Mouse (Mus musculus) liver, embryonic 11.5 days (tissue): ENCODE measurements at regions not wholly inside any gene's neighbourhood (a gene's known extent, or its start where the extent isn't known, plus 50 kb on each side); places are given as distances from the start of the nearest gene placed in this dataset.

ENCODE experiments used
- ATAC-seq: fragments of 200-750 bp; cut with Nextera tagmentation; replicated peaks from 2 replicates; pipeline ENCODE4 v1.8.0; 2017; ENCODE audit warnings: moderate number of reproducible peaks, mild to moderate bottlenecking, moderate TSS enrichment, moderate library complexity; ENCODE audit not compliant: low FRiP score
- DNase-seq: peaks from one replicate; pipeline ENCODE4 v3.0.0-alpha.2; 2017; ENCODE audit warnings: low spot score
- H3K27ac ChIP-seq: fragments of 300-500 bp; sonication (generic); 2 replicates; pipeline ENCODE4 v1.5.1; 2014; ENCODE audit warnings: mild to moderate bottlenecking, low read depth, low read length, control low read depth
- H3K27me3 ChIP-seq: fragments of 300-500 bp; sonication (generic); replicated peaks from 2 replicates; pipeline ENCODE4 v1.6.1; 2014; ENCODE audit warnings: low read length, mixed read lengths; ENCODE audit not compliant: control insufficient read depth, insufficient read depth
- H3K36me3 ChIP-seq: fragments of 300-500 bp; sonication (generic); 2 replicates; pipeline ENCODE4 v1.6.1; 2014; ENCODE audit warnings: mild to moderate bottlenecking, low read length, moderate library complexity, mixed read lengths; ENCODE audit not compliant: control insufficient read depth, insufficient read depth
- H3K4me1 ChIP-seq: fragments of 300-500 bp; sonication (generic); replicated peaks from 2 replicates; pipeline ENCODE4 v1.6.1; 2014; ENCODE audit warnings: low read length, mixed read lengths; ENCODE audit not compliant: control insufficient read depth, insufficient read depth
- H3K4me2 ChIP-seq: fragments of 300-500 bp; sonication (generic); 2 replicates; pipeline ENCODE4 v1.6.1; 2014; ENCODE audit warnings: mild to moderate bottlenecking, control low read depth, moderate library complexity
- H3K4me3 ChIP-seq: fragments of 300-500 bp; sonication (generic); 2 replicates; pipeline ENCODE4 v1.5.1; 2014; ENCODE audit warnings: low read depth, low read length, control low read depth
- H3K9ac ChIP-seq: fragments of 300-500 bp; sonication (generic); 2 replicates; pipeline ENCODE4 v1.6.1; 2014; ENCODE audit warnings: low read depth, low read length, control low read depth
- H3K9me3 ChIP-seq: fragments of 300-500 bp; sonication (generic); 2 replicates; pipeline ENCODE4 v1.6.1; 2016; ENCODE audit warnings: low read length, inconsistent platforms, mixed read lengths; ENCODE audit not compliant: control insufficient read depth
- WGBS: fragments of 180-500 bp; shearing (Covaris S2); extraction: QIAGEN DNeasy Blood & Tissue Kit; methylation state at CpG from one replicate; pipeline ENCODE4 v1.1.7; 2014; 5-methylcytosine and 5-hydroxymethylcytosine counted together

DNA sequence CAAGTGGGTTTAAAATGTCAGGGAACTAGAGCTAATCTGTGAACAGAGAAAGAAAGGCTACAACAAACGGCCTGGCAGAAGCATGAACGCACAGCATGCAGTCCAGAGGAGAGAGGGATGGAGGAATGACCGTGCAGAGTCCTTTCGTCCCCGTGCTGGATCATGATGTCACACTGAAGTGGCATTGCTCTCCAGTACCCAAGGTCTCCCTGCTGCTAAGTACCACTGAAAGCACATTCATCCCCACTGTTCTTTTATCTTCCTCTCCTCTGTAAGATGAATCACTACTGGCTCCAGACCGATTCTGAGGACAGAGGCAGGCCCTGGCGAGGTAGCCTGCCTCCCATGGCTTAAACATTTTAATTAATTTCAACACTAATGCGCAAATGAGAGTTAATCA lies 89.7 kb downstream of the Gm12689 start:
- Histone ChIP-seq H3K4me1 (no peaks in the 10 kb centered on the region), H3K4me3 (no peak overlapping the region), H3K4me2 (no peak overlapping the region), H3K9me3 (no peaks in the 10 kb centered on the region), H3K36me3 (no peaks in the 10 kb centered on the region), H3K9ac (no peak overlapping the region), H3K27ac (no peak overlapping the region), H3K27me3 (no peaks in the 10 kb centered on the region)
- 41% methylated on average over 8 of the region's 8 CpGs for WGBS
- DNase-seq (no peak), ATAC-seq (no peak)

DNA sequence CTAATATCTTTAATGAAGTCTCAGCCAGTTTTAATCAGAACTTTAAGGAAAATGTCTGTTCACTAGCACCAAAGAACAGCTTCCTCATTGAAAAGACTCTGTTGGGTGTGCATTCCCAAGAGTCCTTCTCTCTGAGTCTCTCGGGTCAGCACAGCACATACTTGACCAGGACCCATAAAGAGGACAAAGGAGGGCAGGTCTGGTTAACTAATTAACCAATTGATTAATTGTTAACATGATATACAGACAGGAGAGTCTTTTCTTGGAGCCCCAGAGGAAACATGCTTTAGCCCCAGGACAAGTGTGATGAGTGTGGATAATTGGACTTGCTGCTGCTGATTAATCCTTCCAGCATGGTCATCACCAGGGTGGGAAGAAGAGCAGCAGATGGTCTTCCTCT lies 93.7 kb downstream of the Gm12689 start:
- ATAC-seq = no peak
- WGBS = 63% methylated on average over 1 of the region's 1 CpGs
- H3K4me3 ChIP-seq = no peak overlapping the region
- no peak for DNase-seq
- no peaks in the 10 kb centered on the region for H3K9me3 ChIP-seq
- no peaks in the 10 kb centered on the region for H3K4me1 ChIP-seq
- H3K27ac ChIP-seq = no peak overlapping the region
- H3K4me2 ChIP-seq = no peak overlapping the region
- H3K36me3 ChIP-seq = no peaks in the 10 kb centered on the region; the same call in 1 of the 2 replicates
- no peak overlapping the region for H3K9ac ChIP-seq
- no peaks in the 10 kb centered on the region for H3K27me3 ChIP-seq

DNA sequence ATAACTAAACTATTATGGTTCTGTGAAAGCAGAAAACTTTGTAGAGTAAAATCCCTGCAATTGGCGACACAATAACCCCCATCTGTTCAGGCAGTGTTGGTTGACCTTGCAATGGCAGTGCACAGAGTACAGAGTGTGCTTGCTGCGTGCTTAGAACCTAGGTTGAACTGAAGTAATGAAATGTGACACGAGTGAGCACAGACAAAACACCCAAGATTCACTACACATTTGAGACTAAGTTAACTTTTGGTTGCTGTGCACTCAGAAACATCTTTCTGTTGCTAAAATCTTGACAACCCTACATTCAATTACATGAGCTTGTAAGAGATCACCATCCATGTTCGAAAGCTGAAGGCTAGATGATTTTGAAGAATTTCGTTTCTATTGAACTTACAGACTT lies 97.3 kb downstream of the Gm12689 start:
- Histone ChIP-seq H3K27me3 (no peaks in the 10 kb centered on the region), H3K4me3 (no peak overlapping the region), H3K27ac (no peak overlapping the region), H3K9ac (no peak overlapping the region), H3K36me3 (no peaks in the 10 kb centered on the region; the same call in 1 of the 2 replicates), H3K9me3 (no peaks in the 10 kb centered on the region), H3K4me1 (no peaks in the 10 kb centered on the region), H3K4me2 (no peak overlapping the region)
- 78% methylated on average over 5 of the region's 5 CpGs for WGBS
- ATAC-seq (no peak), DNase-seq (no peak)

DNA sequence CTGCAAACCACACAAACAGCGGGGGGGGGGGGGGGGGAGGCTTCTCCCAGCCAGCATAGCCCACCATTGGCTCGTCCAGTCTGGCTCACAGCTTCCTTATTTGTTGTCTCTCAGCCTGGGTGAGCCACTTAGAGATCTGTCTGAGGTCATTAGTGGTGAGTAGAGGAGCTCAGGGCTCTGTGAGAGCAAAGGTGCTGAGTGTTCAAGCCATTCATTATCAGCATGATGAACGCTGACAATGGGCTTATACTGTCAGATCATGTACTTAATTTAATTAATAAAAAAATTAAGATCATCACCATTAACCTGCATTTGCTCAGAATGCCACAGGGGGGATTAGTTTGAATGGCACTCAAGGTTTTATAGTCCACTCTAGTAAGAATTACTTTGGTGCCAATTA lies 98.5 kb downstream of the Gm12689 start:
- Histone ChIP-seq H3K27ac (no peak overlapping the region), H3K9ac (no peak overlapping the region), H3K36me3 (no peaks in the 10 kb centered on the region; the same call in 1 of the 2 replicates), H3K4me1 (no peaks in the 10 kb centered on the region), H3K4me2 (no peak overlapping the region), H3K9me3 (no peaks in the 10 kb centered on the region), H3K27me3 (no peaks in the 10 kb centered on the region), H3K4me3 (no peak overlapping the region)
- no peak for DNase-seq
- no peak for ATAC-seq
- 54% methylated on average over 3 of the region's 3 CpGs for whole genome bisulfite sequencing

DNA sequence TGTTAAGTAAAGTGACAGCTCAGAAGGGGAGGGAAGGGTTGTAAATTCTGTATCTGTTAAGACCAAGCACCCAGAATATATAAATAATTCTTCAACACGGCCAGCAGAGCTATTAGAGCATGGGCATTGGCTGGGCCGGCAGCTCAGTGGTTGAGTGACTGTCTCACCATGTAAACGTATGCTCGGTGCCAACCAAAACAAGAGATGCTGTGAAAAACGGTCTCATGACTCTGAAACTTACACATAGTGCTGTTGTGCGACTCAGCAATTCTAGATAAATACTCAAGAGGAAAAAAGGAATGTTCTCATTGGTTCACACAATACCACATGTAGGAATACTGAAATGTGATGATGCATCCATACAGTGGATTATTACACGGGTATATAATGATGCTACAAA lies 111.8 kb downstream of the Gm12689 start:
- ATAC-seq (no peak), DNase-seq (no peak)
- no peaks in the 10 kb centered on the region for H3K4me1 ChIP-seq
- no peak overlapping the region for H3K27ac ChIP-seq
- H3K4me3 ChIP-seq = no peak overlapping the region
- no peak overlapping the region for H3K9ac ChIP-seq
- H3K9me3 ChIP-seq = no peaks in the 10 kb centered on the region
- whole genome bisulfite sequencing = 84% methylated on average over 7 of the region's 7 CpGs
- H3K4me2 ChIP-seq = no peak overlapping the region
- no peaks in the 10 kb centered on the region for H3K27me3 ChIP-seq
- H3K36me3 ChIP-seq = no peaks in the 10 kb centered on the region

DNA sequence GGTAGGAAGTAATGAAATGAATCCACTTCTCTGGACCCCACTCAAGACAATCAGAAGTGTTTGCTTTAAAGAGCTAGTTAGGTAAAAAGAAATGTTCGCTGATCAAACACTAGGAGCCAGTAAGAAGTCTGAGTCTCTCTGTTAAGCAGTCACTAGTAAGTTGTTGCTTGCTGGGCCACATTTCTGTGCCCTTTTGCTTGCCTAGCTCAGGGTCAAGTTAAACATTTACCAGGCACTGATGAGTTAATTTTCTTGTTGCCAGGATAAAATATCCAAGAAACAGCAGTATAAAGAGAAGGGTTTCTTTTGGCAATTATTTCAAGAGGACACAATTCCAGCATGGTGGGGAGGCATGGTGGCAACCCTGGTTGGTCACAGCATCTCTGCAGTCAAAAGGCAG lies 127.7 kb downstream of the Gm12689 start:
- DNase-seq (no peak), ATAC-seq (no peak)
- H3K4me2 ChIP-seq = no peak overlapping the region
- no peak overlapping the region for H3K4me3 ChIP-seq
- H3K9ac ChIP-seq = no peak overlapping the region
- no peak overlapping the region for H3K27ac ChIP-seq
- no peaks in the 10 kb centered on the region for H3K36me3 ChIP-seq
- no peaks in the 10 kb centered on the region for H3K27me3 ChIP-seq
- 66% methylated on average over 1 of the region's 1 CpGs for WGBS
- no peaks in the 10 kb centered on the region for H3K9me3 ChIP-seq
- H3K4me1 ChIP-seq = no peaks in the 10 kb centered on the region

DNA sequence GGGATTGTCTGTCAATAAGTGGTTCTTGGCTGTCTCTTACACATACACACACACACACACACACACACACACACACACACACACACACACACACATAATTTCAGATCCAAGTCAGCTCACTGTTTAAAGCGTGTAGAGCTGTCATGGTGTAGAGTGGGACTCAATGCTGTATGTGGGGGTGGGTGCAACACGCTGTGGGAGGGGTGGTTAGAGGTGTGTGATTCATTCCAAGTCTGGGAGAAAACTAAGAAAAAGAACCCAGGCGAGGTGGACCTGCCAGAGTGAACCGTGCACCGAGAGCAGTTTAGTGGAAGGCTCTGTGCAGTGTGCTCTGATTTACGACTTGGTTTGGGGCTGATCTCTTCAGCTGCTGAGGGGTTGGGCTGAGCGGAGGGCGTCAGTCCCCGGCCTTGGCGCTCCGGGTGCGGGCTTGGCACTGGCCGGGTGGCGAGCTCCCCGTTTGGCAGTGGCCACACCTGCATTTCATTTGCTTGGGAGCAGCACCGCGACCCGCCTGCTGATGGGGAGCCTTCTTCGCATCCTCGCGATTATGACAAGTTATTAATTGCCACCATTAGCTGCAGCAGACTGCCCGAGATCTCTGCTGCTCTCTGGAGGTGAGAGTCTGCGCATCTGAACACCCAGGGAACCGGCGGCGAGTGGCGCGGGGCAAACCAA lies 149.5 kb downstream of the Gm12689 start:
- H3K4me1 ChIP-seq = no peaks in the 10 kb centered on the region
- 40% methylated on average over 28 of the region's 28 CpGs for WGBS
- H3K9me3 ChIP-seq = no peaks in the 10 kb centered on the region
- H3K27me3 ChIP-seq = 0 out of 2 replicates have a peak, but pooled peaks cover 2% of the 10 kb centered on the region
- no peak overlapping the region for H3K9ac ChIP-seq
- ATAC-seq = no peak
- peak overlapping the region; percentile 44 for H3K4me2 ChIP-seq
- H3K27ac ChIP-seq = no peak overlapping the region
- H3K36me3 ChIP-seq = no peaks in the 10 kb centered on the region
- DNase-seq = no peak
- H3K4me3 ChIP-seq = peak overlapping the region; percentile 17; the same call in 1 of the 2 replicates

DNA sequence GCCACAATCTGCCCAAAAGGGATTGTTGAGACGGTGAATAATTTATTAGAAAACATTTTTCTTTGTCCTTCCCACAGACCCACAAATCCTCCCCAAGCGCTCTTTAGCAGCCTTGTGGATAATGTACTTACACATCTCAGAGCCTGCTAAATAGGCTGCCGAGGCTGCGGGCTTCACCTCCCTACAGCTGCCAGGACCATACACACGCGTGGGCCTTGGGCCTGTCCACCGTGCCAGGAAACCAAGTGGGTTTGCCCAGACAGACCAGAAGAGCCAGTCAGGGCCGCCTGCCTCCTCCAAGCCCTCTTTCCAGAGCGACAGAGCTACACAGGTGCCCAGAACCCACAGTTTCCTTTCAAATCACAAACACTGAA lies 150.0 kb downstream of the Gm12689 start:
- Histone ChIP-seq H3K27me3 (0 out of 2 replicates have a peak, but pooled peaks cover 2% of the 10 kb centered on the region), H3K4me3 (no peak overlapping the region; the same call in 1 of the 2 replicates), H3K36me3 (no peaks in the 10 kb centered on the region), H3K27ac (no peak overlapping the region), H3K9me3 (no peaks in the 10 kb centered on the region), H3K4me2 (peak overlapping the region; percentile 44), H3K9ac (no peak overlapping the region), H3K4me1 (no peaks in the 10 kb centered on the region)
- 62% methylated on average over 9 of the region's 9 CpGs for WGBS
- DNase-seq (no peak), ATAC-seq (no peak)

DNA sequence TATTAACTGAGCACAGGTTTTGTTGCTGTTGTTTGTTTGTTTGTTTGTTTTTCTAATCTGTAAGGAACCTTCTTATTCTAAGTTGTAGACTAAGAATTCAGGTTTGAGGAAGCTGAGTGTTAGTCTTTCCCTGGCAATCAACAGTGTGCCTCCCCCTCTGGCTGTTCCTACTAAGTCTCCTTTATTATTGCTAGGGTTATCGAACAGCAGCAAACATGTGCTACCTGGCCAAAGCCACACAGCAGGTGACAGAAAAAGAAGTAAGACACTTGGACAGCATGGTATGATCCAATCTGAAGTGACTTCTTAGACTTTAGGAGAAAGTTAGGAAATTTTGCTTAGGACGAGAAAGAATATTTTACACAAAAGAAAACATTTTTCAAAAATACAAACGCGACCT lies 163.3 kb downstream of the Gm12689 start:
- Histone ChIP-seq H3K36me3 (no peaks in the 10 kb centered on the region), H3K27ac (no peak overlapping the region), H3K27me3 (peaks cover 3% of the 10 kb centered on the region; the same call in 1 of the 2 replicates), H3K4me2 (no peak overlapping the region), H3K9ac (no peak overlapping the region), H3K4me1 (no peaks in the 10 kb centered on the region), H3K4me3 (no peak overlapping the region), H3K9me3 (no peaks in the 10 kb centered on the region)
- WGBS = 71% methylated on average over 4 of the region's 4 CpGs
- DNase-seq = no peak
- ATAC-seq = no peak
